Mouse (Mus musculus): ENCODE data around the gene Mymk. TPM values are rescaled to one million over a fixed set of nuclear protein-coding genes. Genes with fewer than 3 reads are reported as not detected.

Mymk gene
- polyA plus RNA-seq, 1 experiment from 2014 or later, result 0.17 TPM

DNA sequence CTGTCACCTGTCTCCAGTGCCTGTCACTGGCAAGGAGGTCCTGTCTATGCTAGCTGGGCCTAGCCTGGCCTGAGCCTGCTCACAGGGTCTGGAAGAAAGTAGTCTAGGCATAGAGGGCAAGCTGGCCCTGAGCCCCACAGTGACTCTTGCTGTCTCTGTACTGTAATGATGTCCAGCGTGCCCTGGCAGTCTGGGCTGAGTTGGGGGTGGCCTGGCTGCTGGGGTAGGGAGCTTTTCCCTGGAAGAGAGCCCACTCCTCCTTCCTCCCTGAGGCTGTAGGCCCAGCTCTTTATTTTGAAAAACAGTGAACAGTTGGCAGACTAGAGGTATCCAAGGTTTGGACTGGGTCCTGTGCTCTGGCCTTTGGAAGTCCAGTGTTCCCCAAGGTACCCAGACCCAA is 50.9 kb downstream of the Mymk start:
- Histone ChIP-seq H3K4me3 (ENCODE audit: low read depth, low read length) (no peak overlapping the region), H3K4me2 (no peak overlapping the region), H3K27me3 (ENCODE audit: insufficient read depth, low read length) (no peaks in the 10 kb centered on the region), H3K9me3 (ENCODE audit: low read depth, low read length) (no peaks in the 10 kb centered on the region), H3K9ac (no peak overlapping the region), H3K27ac (ENCODE audit: low read depth) (no peak overlapping the region), H3K4me1 (ENCODE audit: insufficient read depth) (no peaks in the 10 kb centered on the region), H3K36me3 (ENCODE audit: insufficient read depth) (peaks cover 36% of the 10 kb centered on the region)
- ATAC-seq (ENCODE audit: insufficient read depth) (no peak), DNase-seq (no peak)
- 78% methylated on average over 1 of the region's 1 CpGs for WGBS
- no peak for TF ChIP-seq CTCF (IDR thresholded peaks at IDR 0.05; ENCODE audit: low read depth)

DNA sequence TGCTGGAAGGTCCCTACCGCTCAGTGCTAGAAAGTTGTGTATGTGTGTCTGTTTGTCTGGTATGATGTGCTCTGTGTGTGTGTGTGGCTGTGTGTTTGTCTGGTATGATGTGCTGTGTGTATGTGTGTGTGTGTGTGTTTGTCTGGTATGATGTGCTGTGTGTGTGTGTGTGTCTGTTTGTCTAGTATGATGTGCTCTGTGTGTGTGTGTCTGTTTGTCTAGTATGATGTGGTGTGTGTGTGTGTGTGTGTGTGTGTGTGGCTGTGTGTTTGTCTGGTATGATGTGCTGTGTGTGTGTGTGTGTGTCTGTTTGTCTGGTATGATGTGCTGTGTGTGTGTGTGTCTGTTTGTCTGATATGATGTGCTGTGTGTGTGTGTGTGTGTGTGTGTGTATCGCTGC is 52.4 kb downstream of the Mymk start:
- Histone ChIP-seq H3K9ac (no peak overlapping the region), H3K4me3 (ENCODE audit: low read depth, low read length) (no peak overlapping the region), H3K36me3 (ENCODE audit: insufficient read depth) (peaks cover 51% of the 10 kb centered on the region), H3K27ac (ENCODE audit: low read depth) (no peak overlapping the region), H3K9me3 (ENCODE audit: low read depth, low read length) (no peaks in the 10 kb centered on the region), H3K4me2 (no peak overlapping the region), H3K4me1 (ENCODE audit: insufficient read depth) (no peaks in the 10 kb centered on the region), H3K27me3 (ENCODE audit: insufficient read depth, low read length) (no peaks in the 10 kb centered on the region)
- WGBS, result 88% methylated on average over 2 of the region's 2 CpGs
- DNase-seq (no peak), ATAC-seq (ENCODE audit: insufficient read depth) (no peak)
- TF ChIP-seq CTCF (IDR thresholded peaks at IDR 0.05; ENCODE audit: low read depth), result no peak

DNA sequence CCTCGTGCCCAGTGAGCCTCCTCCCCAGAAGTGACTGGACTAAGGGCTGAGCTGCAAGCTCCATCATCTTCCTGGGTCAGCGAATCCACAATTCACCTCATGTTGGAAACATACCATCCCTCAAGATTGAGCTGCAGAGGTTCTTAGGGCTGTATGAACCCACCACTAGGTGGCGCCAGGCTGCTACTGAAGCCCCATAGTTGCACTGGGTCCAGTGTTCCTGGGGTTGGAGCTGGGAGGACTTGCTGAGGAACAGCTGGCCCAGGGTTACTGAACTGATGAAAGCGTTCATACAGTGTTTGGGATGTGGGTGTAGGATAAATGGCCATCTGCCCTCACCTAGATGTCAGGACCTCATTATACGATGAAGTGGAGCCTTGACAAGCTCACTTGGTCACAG is 54.2 kb downstream of the Mymk start:
- WGBS, result 48% methylated on average over 5 of the region's 5 CpGs
- Histone ChIP-seq H3K4me1 (ENCODE audit: insufficient read depth) (no peaks in the 10 kb centered on the region), H3K9ac (no peak overlapping the region), H3K4me2 (no peak overlapping the region), H3K27ac (ENCODE audit: low read depth) (no peak overlapping the region), H3K36me3 (ENCODE audit: insufficient read depth) (peaks cover 65% of the 10 kb centered on the region), H3K4me3 (ENCODE audit: low read depth, low read length) (no peak overlapping the region), H3K9me3 (ENCODE audit: low read depth, low read length) (no peaks in the 10 kb centered on the region), H3K27me3 (ENCODE audit: insufficient read depth, low read length) (no peaks in the 10 kb centered on the region)
- ATAC-seq (ENCODE audit: insufficient read depth), result peak; percentile 36; the same call in 1 of the 2 replicates
- TF ChIP-seq CTCF (IDR thresholded peaks at IDR 0.05; ENCODE audit: low read depth), result peak; percentile 94
- peak; percentile 84 for DNase-seq

Other genes with a start within 250 kb of the Mymk start
- not detected in 2 replicates for gene Abo, start 207.2 kb downstream of the Mymk start, polyA plus RNA-seq (2014; fragmentation: Nextera tagmentation; extraction: Ambion mirVana)
- 12.5 and 15.5 TPM in 2 replicates for gene Surf6, start 169.3 kb downstream of the Mymk start, polyA plus RNA-seq (2014; fragmentation: Nextera tagmentation; extraction: Ambion mirVana)
- 33.2 and 34.6 TPM in 2 replicates for gene Med22, start 161.5 kb downstream of the Mymk start, polyA plus RNA-seq (2014; fragmentation: Nextera tagmentation; extraction: Ambion mirVana)
- gene Rpl7a, start 161.4 kb downstream of the Mymk start, polyA plus RNA-seq (2014; fragmentation: Nextera tagmentation; extraction: Ambion mirVana), result 775 and 784 TPM in 2 replicates
- 33.2 and 35.5 TPM in 2 replicates for gene Surf2, start 155.8 kb downstream of the Mymk start, polyA plus RNA-seq (2014; fragmentation: Nextera tagmentation; extraction: Ambion mirVana)
- 41.5 and 43.6 TPM in 2 replicates for gene Surf1, start 155.6 kb downstream of the Mymk start, polyA plus RNA-seq (2014; fragmentation: Nextera tagmentation; extraction: Ambion mirVana)
- gene Surf4, start 138.3 kb downstream of the Mymk start, polyA plus RNA-seq (2014; fragmentation: Nextera tagmentation; extraction: Ambion mirVana), result 195 and 211 TPM in 2 replicates
- gene Stkld1, start 138.1 kb downstream of the Mymk start, polyA plus RNA-seq (2014; fragmentation: Nextera tagmentation; extraction: Ambion mirVana), result not detected in 2 replicates
- gene Rexo4, start 107.8 kb downstream of the Mymk start, polyA plus RNA-seq (2014; fragmentation: Nextera tagmentation; extraction: Ambion mirVana), result 44.9 and 48.3 TPM in 2 replicates
- 0.07 and 0.08 TPM in 2 replicates for gene Adamts13, start 98.8 kb downstream of the Mymk start, polyA plus RNA-seq (2014; fragmentation: Nextera tagmentation; extraction: Ambion mirVana)
- gene Cacfd1, start 62.3 kb downstream of the Mymk start, polyA plus RNA-seq (2014; fragmentation: Nextera tagmentation; extraction: Ambion mirVana), result 48.4 and 58.8 TPM in 2 replicates
- gene Slc2a6, start 44.2 kb downstream of the Mymk start, polyA plus RNA-seq (2014; fragmentation: Nextera tagmentation; extraction: Ambion mirVana), result 0.28 and 0.35 TPM in 2 replicates
- 19.2 and 21.0 TPM in 2 replicates for gene Adamtsl2, start 7.2 kb upstream of the Mymk start, polyA plus RNA-seq (2014; fragmentation: Nextera tagmentation; extraction: Ambion mirVana)
- 0.61 and 0.70 TPM in 2 replicates for gene Fam163b, start 70.3 kb upstream of the Mymk start, polyA plus RNA-seq (2014; fragmentation: Nextera tagmentation; extraction: Ambion mirVana)
- 0.20 and 0.75 TPM in 2 replicates for gene Dbh, start 93.1 kb upstream of the Mymk start, polyA plus RNA-seq (2014; fragmentation: Nextera tagmentation; extraction: Ambion mirVana)
- 23.6 and 25.0 TPM in 2 replicates for gene Sardh, start 176.2 kb upstream of the Mymk start, polyA plus RNA-seq (2014; fragmentation: Nextera tagmentation; extraction: Ambion mirVana)

Data from lung, embryonic 14.5 days (tissue).